Comparison of ENCODE assay signal across 22 mouse cellular contexts in the genomic region with DNA sequence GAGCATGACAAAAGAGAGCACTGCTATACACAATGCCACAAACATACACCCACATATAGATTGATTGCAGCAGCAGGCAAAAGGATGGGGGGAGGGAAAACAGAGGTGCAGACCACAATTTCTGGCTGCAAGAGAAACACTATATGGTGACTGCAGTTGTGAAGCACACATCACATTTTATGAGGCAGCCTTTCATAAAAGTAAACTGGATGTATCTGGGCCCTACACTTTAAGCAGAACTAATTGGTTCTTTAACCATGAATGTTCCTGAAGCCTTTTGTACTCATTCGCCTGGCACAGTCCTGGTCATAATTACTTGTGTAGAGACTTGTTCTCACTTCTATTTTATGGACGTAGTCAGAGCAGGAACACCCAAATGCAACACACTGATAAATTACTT. TPM values are rescaled to one million over a fixed set of nuclear protein-coding genes. Genes with fewer than 3 reads are reported as not detected.
"Had no signal": no experiment of that assay in that cellular context is flagged by ENCODE, and none has a peak within 500 bp of the region (broad histone marks: within the 10 kb centered on the region; RNA-seq: fewer than 3 reads in every experiment).

No protein-coding gene starts in this region.

- H3K4me2 ChIP-seq: lung, embryonic 15.5 days; midbrain, embryonic 11.5 days; midbrain, embryonic 13.5 days; midbrain, embryonic 15.5 days; neural tube, embryonic 13.5 days; neural tube, embryonic 15.5 days had no signal

- H3K27me3 ChIP-seq: lung, embryonic 15.5 days; midbrain, embryonic 13.5 days; midbrain, embryonic 15.5 days; neural tube, embryonic 13.5 days; neural tube, embryonic 15.5 days had no signal

- H3K36me3 ChIP-seq: lung, embryonic 15.5 days; midbrain, embryonic 13.5 days; midbrain, embryonic 15.5 days; neural tube, embryonic 13.5 days; neural tube, embryonic 15.5 days had no signal

- H3K27ac ChIP-seq: lung, embryonic 15.5 days; macrophage; midbrain, embryonic 13.5 days; midbrain, embryonic 15.5 days; neural tube, embryonic 13.5 days; neural tube, embryonic 15.5 days had no signal

- H3K4me1 ChIP-seq: midbrain, embryonic 13.5 days; midbrain, embryonic 15.5 days; neural tube, embryonic 13.5 days; neural tube, embryonic 15.5 days had no signal

- DNase-seq: liver, postnatal 0 days; lung, adult 2 months; lung, postnatal 14 days; lung, postnatal 36 days; retina, postnatal 1 day; right cerebral cortex, adult 18-20 months; right cerebral cortex, postnatal 25 days; right cerebral cortex, postnatal 4 days; spleen, adult 18-20 months; thymus, adult 18-20 months; thymus, postnatal 14 days; thymus, postnatal 36 days had no signal

- H3K9ac ChIP-seq: liver, postnatal 0 days; lung, embryonic 15.5 days; midbrain, embryonic 13.5 days; midbrain, embryonic 15.5 days; neural tube, embryonic 13.5 days; neural tube, embryonic 15.5 days had no signal

- ATAC-seq: liver, postnatal 0 days; lung, postnatal 0 days; midbrain, embryonic 13.5 days; midbrain, embryonic 15.5 days had no signal

- H3K9me3 ChIP-seq: lung, embryonic 15.5 days; midbrain, embryonic 13.5 days; midbrain, embryonic 15.5 days; neural tube, embryonic 13.5 days; neural tube, embryonic 15.5 days had no signal

- H3K4me3 ChIP-seq: lung, embryonic 15.5 days; midbrain, embryonic 13.5 days; midbrain, embryonic 15.5 days; neural tube, embryonic 13.5 days; neural tube, embryonic 15.5 days had no signal

RNA-seq across cellular contexts. Expression of a gene that starts 19.5 kb away (rescaled TPM):
- total RNA-seq: megakaryocyte progenitor cell, adult 5-6 weeks; monocyte, adult 5-6 weeks had no signal
- polyA plus RNA-seq: macrophage had no signal
